8 mouse cellular contexts compared by ENCODE assay signal in genomic region chr12:112793601-112794355, GRCm38 (mm10). TPM values are rescaled to one million over a fixed set of nuclear protein-coding genes. Genes with fewer than 3 reads are reported as not detected.
DNase-seq lines count a peak whose midpoint lies in the region; ATAC-seq and TF ChIP-seq lines count a peak whose summit lies in the region.

No protein-coding gene starts in this region.

- no peaks in the 10 kb centered on the region for H3K27me3 ChIP-seq in forebrain, embryonic 13.5 days
- no peaks in the 10 kb centered on the region; the same call in 1 of the 2 replicates for H3K27me3 ChIP-seq in forebrain, embryonic 11.5 days (ENCODE audit: control insufficient read depth, insufficient read depth, low read length)
- H3K27me3 ChIP-seq in lung, postnatal 0 days (replicated peaks; ENCODE audit: insufficient read depth, low read length), result no peaks in the 10 kb centered on the region

- peak; percentile 47; the same call in 1 of the 2 replicates for TF ChIP-seq EP300 in lung, postnatal 0 days (IDR thresholded peaks at IDR 0.05)

- no peaks in the 10 kb centered on the region for H3K9me3 ChIP-seq in forebrain, embryonic 13.5 days (replicated peaks)
- H3K9me3 ChIP-seq in forebrain, embryonic 11.5 days (ENCODE audit: control insufficient read depth, low read length), result no peaks in the 10 kb centered on the region
- no peaks in the 10 kb centered on the region for H3K9me3 ChIP-seq in lung, postnatal 0 days (ENCODE audit: low read length)

- intact Hi-C loops in left cerebral cortex, adult 2 months (cut with DNase I), result loop anchor here (5.0 kb wide), 1 partner anchor 41 kb away; no protein-coding TSS in a partner anchor

- H3K4me2 ChIP-seq in forebrain, embryonic 13.5 days, result no peak overlapping the region
- no peak overlapping the region for H3K4me2 ChIP-seq in forebrain, embryonic 11.5 days (ENCODE audit: low read depth, low read length, severe bottlenecking)
- H3K4me2 ChIP-seq in lung, postnatal 0 days (replicated peaks; ENCODE audit: low read depth, low read length), result peak overlapping the region; percentile 22; the same call in 1 of the 2 replicates

- peaks cover 5% of the 10 kb centered on the region; the same call in 1 of the 2 replicates for H3K4me1 ChIP-seq in forebrain, embryonic 13.5 days
- H3K4me1 ChIP-seq in forebrain, embryonic 11.5 days (replicated peaks; ENCODE audit: control insufficient read depth, insufficient read depth, low read length), result no peaks in the 10 kb centered on the region
- H3K4me1 ChIP-seq in lung, postnatal 0 days (ENCODE audit: insufficient read depth, low read depth, low read length), result peaks cover 28% of the 10 kb centered on the region; the same call in 1 of the 2 replicates

- no peak overlapping the region for H3K4me3 ChIP-seq in forebrain, embryonic 13.5 days
- H3K4me3 ChIP-seq in forebrain, embryonic 11.5 days (ENCODE audit: low read depth, low read length), result no peak overlapping the region
- no peak overlapping the region for H3K4me3 ChIP-seq in lung, postnatal 0 days (ENCODE audit: low read depth, low read length)
- H3K4me3 ChIP-seq in left cerebral cortex, adult 2 months, result no peak overlapping the region

- 0 out of 2 replicates have a peak overlapping the region, but pooled peaks have one; percentile 21 for H3K9ac ChIP-seq in forebrain, embryonic 13.5 days
- H3K9ac ChIP-seq in forebrain, embryonic 11.5 days (ENCODE audit: low read length), result no peak overlapping the region
- no peak overlapping the region for H3K9ac ChIP-seq in lung, postnatal 0 days (replicated peaks; ENCODE audit: low read depth)

- no peak overlapping the region for H3K27ac ChIP-seq in forebrain, embryonic 13.5 days
- no peak overlapping the region for H3K27ac ChIP-seq in forebrain, embryonic 11.5 days (ENCODE audit: low read depth, low read length)
- H3K27ac ChIP-seq in lung, postnatal 0 days (ENCODE audit: low read length), result peak overlapping the region; percentile 71
- no peak overlapping the region for H3K27ac ChIP-seq in left cerebral cortex, adult 2 months

- TF ChIP-seq CTCF in lung, postnatal 0 days (IDR thresholded peaks at IDR 0.05), result no peak
- TF ChIP-seq CTCF in left cerebral cortex, adult 2 months (IDR thresholded peaks at IDR 0.05), result no peak

- 75% methylated on average over 13 of the region's 13 CpGs for WGBS in forebrain, embryonic 13.5 days
- WGBS in forebrain, embryonic 11.5 days, result 81% methylated on average over 13 of the region's 13 CpGs
- 60% methylated on average over 13 of the region's 13 CpGs for WGBS in lung, postnatal 0 days

- no peaks in the 10 kb centered on the region for H3K36me3 ChIP-seq in forebrain, embryonic 13.5 days (ENCODE audit: poor library complexity, severe bottlenecking)
- H3K36me3 ChIP-seq in forebrain, embryonic 11.5 days (ENCODE audit: control insufficient read depth, insufficient read depth, low read length), result no peaks in the 10 kb centered on the region
- H3K36me3 ChIP-seq in lung, postnatal 0 days (ENCODE audit: insufficient read depth, low read length), result no peaks in the 10 kb centered on the region

- ATAC-seq in forebrain, embryonic 13.5 days, result no peak
- no peak for ATAC-seq in forebrain, embryonic 11.5 days (replicated peaks; ENCODE audit: low FRiP score)
- ATAC-seq in lung, postnatal 0 days, result peak; percentile 56

- DNase-seq in forebrain, embryonic 11.5 days (ENCODE audit: low spot score), result no peak
- DNase-seq in R1 (ENCODE audit: low read depth, low spot score), result peak; percentile 54
- DNase-seq in heart, adult 8-10 months (ENCODE audit: low spot score), result peak; percentile 77
- DNase-seq in lung, postnatal 0 days (ENCODE audit: low spot score), result peak; percentile 84
- no peak for DNase-seq in embryo, embryonic 9.5 days (ENCODE audit: extremely low spot score)
- DNase-seq in layer of hippocampus, postnatal 25 days (ENCODE audit: extremely low spot score in 1 of 2, low spot score in 1 of 2), result no peak
- no peak for DNase-seq in left cerebral cortex, adult 2 months (ENCODE audit: extremely low spot score in 1 of 2, low spot score in 2 of 2)

RNA-seq across cellular contexts. Expression of gene Ahnak2, which starts 8.7 kb away (rescaled TPM):
- 0.25 and 0.35 TPM in 2 replicates for polyA plus RNA-seq in forebrain, embryonic 13.5 days (2015; fragmentation: Nextera tagmentation; extraction: Ambion mirVana)
- 0.08 and 0.16 TPM in 2 replicates for polyA plus RNA-seq in forebrain, embryonic 11.5 days (2014; fragmentation: Nextera tagmentation; extraction: Ambion mirVana)
- total RNA-seq in heart, adult 8-10 months (2022), result 10 to 100 TPM; 19.3 to 24.6 (median 20.6) TPM
- polyA plus RNA-seq in lung, postnatal 0 days (2015; fragmentation: Nextera tagmentation; extraction: Ambion mirVana), result 4.8 and 4.9 TPM in 2 replicates
- total RNA-seq in layer of hippocampus, postnatal 25 days (2021), result 1 to 10 TPM; 3.2 to 3.5 TPM
- 1 to 10 TPM; 8.1 to 8.2 TPM for total RNA-seq in left cerebral cortex, adult 2 months (2021)

RNA-seq across cellular contexts. Expression of gene Clba1, which starts 15.0 kb away (rescaled TPM):
- 12.6 and 15.2 TPM in 2 replicates for polyA plus RNA-seq in forebrain, embryonic 13.5 days (2015; fragmentation: Nextera tagmentation; extraction: Ambion mirVana)
- 12.5 and 15.3 TPM in 2 replicates for polyA plus RNA-seq in forebrain, embryonic 11.5 days (2014; fragmentation: Nextera tagmentation; extraction: Ambion mirVana)
- 1 to 10 TPM; 1.8 to 4.3 (median 2.4) TPM for total RNA-seq in heart, adult 8-10 months (2022)
- polyA plus RNA-seq in lung, postnatal 0 days (2015; fragmentation: Nextera tagmentation; extraction: Ambion mirVana), result 17.8 and 19.0 TPM in 2 replicates
- total RNA-seq in layer of hippocampus, postnatal 25 days (2021), result 10 to 100 TPM; 13.5 to 14.7 TPM
- 10 to 100 TPM; 15.7 to 18.6 TPM for total RNA-seq in left cerebral cortex, adult 2 months (2021)

RNA-seq across cellular contexts. Expression of gene Pld4, which starts 33.3 kb away (rescaled TPM):
- 2.9 and 3.8 TPM in 2 replicates for polyA plus RNA-seq in forebrain, embryonic 13.5 days (2015; fragmentation: Nextera tagmentation; extraction: Ambion mirVana)
- polyA plus RNA-seq in forebrain, embryonic 11.5 days (2014; fragmentation: Nextera tagmentation; extraction: Ambion mirVana), result 3.7 and 4.1 TPM in 2 replicates
- total RNA-seq in heart, adult 8-10 months (2022), result 1 to 10 TPM; 3.4 to 8.1 (median 4.3) TPM
- 19.6 and 23.8 TPM in 2 replicates for polyA plus RNA-seq in lung, postnatal 0 days (2015; fragmentation: Nextera tagmentation; extraction: Ambion mirVana)
- 10 to 100 TPM; 11.1 to 11.9 TPM for total RNA-seq in layer of hippocampus, postnatal 25 days (2021)
- total RNA-seq in left cerebral cortex, adult 2 months (2021), result 10 to 100 TPM in 1 of 2 experiments, 1 to 10 TPM in 1; 7.4 to 10.1 TPM

RNA-seq across cellular contexts. Expression of gene Cdca4, which starts 35.4 kb away (rescaled TPM):
- polyA plus RNA-seq in forebrain, embryonic 13.5 days (2015; fragmentation: Nextera tagmentation; extraction: Ambion mirVana), result 123 and 134 TPM in 2 replicates
- 170 and 180 TPM in 2 replicates for polyA plus RNA-seq in forebrain, embryonic 11.5 days (2014; fragmentation: Nextera tagmentation; extraction: Ambion mirVana)
- total RNA-seq in heart, adult 8-10 months (2022), result 1 to 10 TPM; 5.6 to 6.5 (median 6.2) TPM
- polyA plus RNA-seq in lung, postnatal 0 days (2015; fragmentation: Nextera tagmentation; extraction: Ambion mirVana), result 28.1 and 29.5 TPM in 2 replicates
- total RNA-seq in layer of hippocampus, postnatal 25 days (2021), result 1 to 10 TPM; 8.0 to 9.7 TPM
- 10 to 100 TPM; 10.5 to 12.4 TPM for total RNA-seq in left cerebral cortex, adult 2 months (2021)

Comparison
In these comparisons a context has a peak if more than half of its experiments do, and no peak if none do; other contexts are left out.
1. DNase-seq: peak in R1 (single experiment), heart, adult 8-10 months (single experiment) and lung, postnatal 0 days (single experiment); none in forebrain, embryonic 11.5 days (single experiment), embryo, embryonic 9.5 days (single experiment), layer of hippocampus, postnatal 25 days (0 of 2) and left cerebral cortex, adult 2 months (0 of 2).